Mouse (Mus musculus): Measurements from ENCODE around the gene Ncoa4.
"Not testable (repeated sequence)": the region's sequence is repeated elsewhere in the genome, so short reads cannot be mapped to it uniquely, and the experiment has no call there.

The Ncoa4 gene

GRCm38 (mm10) chr14:32160563-32160962, 898 bp downstream of the Ncoa4 start:
- no peak for DNase-seq (ENCODE audit: low spot score)

GRCm38 (mm10) chr14:32161090-32161885, 1.6 kb downstream of the Ncoa4 start:
- DNase-seq (ENCODE audit: low spot score), result no peak

GRCm38 (mm10) chr14:32162231-32162630, 2.6 kb downstream of the Ncoa4 start:
- DNase-seq (ENCODE audit: low spot score), result no peak

- no peak for DNase-seq (ENCODE audit: low spot score)
Measured at GRCm38 (mm10) chr14:32163203-32163888, 3.7 kb downstream of the Ncoa4 start.

GRCm38 (mm10) chr14:32164173-32165051, 4.7 kb downstream of the Ncoa4 start:
- DNase-seq (ENCODE audit: low spot score), result no peak

- DNase-seq (ENCODE audit: low spot score), result peak; percentile 82
Measured at GRCm38 (mm10) chr14:32165278-32166061, 5.8 kb downstream of the Ncoa4 start.

GRCm38 (mm10) chr14:32166062-32166441, 6.4 kb downstream of the Ncoa4 start:
- no peak for DNase-seq (ENCODE audit: low spot score)

GRCm38 (mm10) chr14:32166840-32167239, 7.2 kb downstream of the Ncoa4 start:
- peak; percentile 70 for DNase-seq (ENCODE audit: low spot score)

GRCm38 (mm10) chr14:32167326-32167725, 7.7 kb downstream of the Ncoa4 start:
- no peak for DNase-seq (ENCODE audit: low spot score)

GRCm38 (mm10) chr14:32168653-32169231, 9.1 kb downstream of the Ncoa4 start:
- DNase-seq (ENCODE audit: low spot score), result no peak

- DNase-seq (ENCODE audit: low spot score), result no peak
Measured at GRCm38 (mm10) chr14:32170137-32170536, 10.5 kb downstream of the Ncoa4 start.

- DNase-seq (ENCODE audit: low spot score), result no peak
Measured at GRCm38 (mm10) chr14:32175310-32175709, 15.6 kb downstream of the Ncoa4 start.

- DNase-seq (ENCODE audit: low spot score), result not testable (repeated sequence)
Measured at GRCm38 (mm10) chr14:32176590-32176989, 16.9 kb downstream of the Ncoa4 start.

- DNase-seq (ENCODE audit: low spot score), result no peak
Measured at GRCm38 (mm10) chr14:32179393-32180195, 19.9 kb downstream of the Ncoa4 start.

GRCm38 (mm10) chr14:32180861-32181260, 21.2 kb downstream of the Ncoa4 start:
- no peak for DNase-seq (ENCODE audit: low spot score)

- no peak for DNase-seq (ENCODE audit: low spot score)
Measured at GRCm38 (mm10) chr14:32183846-32184245, 24.2 kb downstream of the Ncoa4 start.

- no peak for DNase-seq (ENCODE audit: low spot score)
Measured at GRCm38 (mm10) chr14:32190627-32191391, 31.1 kb downstream of the Ncoa4 start.

GRCm38 (mm10) chr14:32191926-32192325, 32.3 kb downstream of the Ncoa4 start:
- DNase-seq (ENCODE audit: low spot score), result no peak

- DNase-seq (ENCODE audit: low spot score), result peak; percentile 63
Measured at GRCm38 (mm10) chr14:32192437-32192836, 32.8 kb downstream of the Ncoa4 start.

GRCm38 (mm10) chr14:32193557-32193956, 33.9 kb downstream of the Ncoa4 start:
- not testable (repeated sequence) for DNase-seq (ENCODE audit: low spot score)
